Mouse (Mus musculus): ENCODE results near the gene Prkn. TPM values are rescaled to one million over a fixed set of nuclear protein-coding genes. Genes with fewer than 3 reads are reported as not detected.

The Prkn gene
- total and polyA plus RNA-seq, 3 experiments = 4.5 to 10.6 (median 10.3) TPM

GRCm38 (mm10) chr17:11972550-11972949 is 1132.4 kb downstream of the Prkn start:
- 4% methylated on average over 9 of the region's 9 CpGs for WGBS
- Histone ChIP-seq H3K79me2 (replicated peaks; ENCODE audit: control insufficient read depth, insufficient read depth, low read length) (no peaks in the 10 kb centered on the region), H3K9ac (ENCODE audit: low read depth, low read length) (no peak overlapping the region), H3K27me3 (ENCODE audit: control insufficient read depth, insufficient read depth, low read length) (no peaks in the 10 kb centered on the region), H3K27ac (no peak overlapping the region), H3K36me3 (ENCODE audit: control insufficient read depth, insufficient read depth, low read length) (no peaks in the 10 kb centered on the region), H3K4me1 (ENCODE audit: control insufficient read depth, insufficient read depth, low read length) (no peaks in the 10 kb centered on the region), H3K4me3 (no peak overlapping the region)
- TF ChIP-seq CTCF (IDR thresholded peaks at IDR 0.05) (peak; percentile 61), EP300 (IDR thresholded peaks at IDR 0.05; ENCODE audit: insufficient read depth, low read depth, low read length) (no peak)
- no peak for DNase-seq
- intact Hi-C loops (cut with DNase I) = loop anchor here (10.0 kb wide), 1 partner anchor 1648 kb away; no protein-coding TSS in a partner anchor

- no peaks in the 10 kb centered on the region for H3K36me3 ChIP-seq (ENCODE audit: control insufficient read depth, insufficient read depth, low read length)
- no peaks in the 10 kb centered on the region for H3K4me1 ChIP-seq (ENCODE audit: control insufficient read depth, insufficient read depth, low read length)
- no peaks in the 10 kb centered on the region for H3K27me3 ChIP-seq (ENCODE audit: control insufficient read depth, insufficient read depth, low read length)
- intact Hi-C loops (cut with DNase I) = loop anchor here (10.0 kb wide), 1 partner anchor 1648 kb away; no protein-coding TSS in a partner anchor
- H3K9ac ChIP-seq (ENCODE audit: low read depth, low read length) = no peak overlapping the region
- H3K4me3 ChIP-seq = no peak overlapping the region
- DNase-seq = no peak
- H3K79me2 ChIP-seq (replicated peaks; ENCODE audit: control insufficient read depth, insufficient read depth, low read length) = no peaks in the 10 kb centered on the region
- 58% methylated on average over 13 of the region's 13 CpGs for WGBS
- TF ChIP-seq CTCF (IDR thresholded peaks at IDR 0.05) (no peak), POLR2A (IDR thresholded peaks at IDR 0.05; ENCODE audit: insufficient read depth, low read depth, low read length) (no peak), EP300 (IDR thresholded peaks at IDR 0.05; ENCODE audit: insufficient read depth, low read depth, low read length) (no peak)
- no peak overlapping the region for H3K27ac ChIP-seq
Measured at GRCm38 (mm10) chr17:11972969-11973787, 1133.0 kb downstream of the Prkn start.

GRCm38 (mm10) chr17:11975062-11975607 is 1135.0 kb downstream of the Prkn start:
- intact Hi-C loops (cut with DNase I) = loop anchor here (10.0 kb wide), 1 partner anchor 1650 kb away; no protein-coding TSS in a partner anchor
- H3K4me1 ChIP-seq (ENCODE audit: control insufficient read depth, insufficient read depth, low read length) = no peaks in the 10 kb centered on the region
- TF ChIP-seq CTCF (IDR thresholded peaks at IDR 0.05) (peak; percentile 70), EP300 (IDR thresholded peaks at IDR 0.05; ENCODE audit: insufficient read depth, low read depth, low read length) (peak; percentile 87), POLR2A (IDR thresholded peaks at IDR 0.05; ENCODE audit: insufficient read depth, low read depth, low read length) (no peak)
- H3K27ac ChIP-seq = no peak overlapping the region
- DNase-seq = peak; percentile 76 to 80
- no peak overlapping the region for H3K4me3 ChIP-seq
- no peaks in the 10 kb centered on the region for H3K79me2 ChIP-seq (replicated peaks; ENCODE audit: control insufficient read depth, insufficient read depth, low read length)
- WGBS = 32% methylated on average over 7 of the region's 7 CpGs
- H3K27me3 ChIP-seq (ENCODE audit: control insufficient read depth, insufficient read depth, low read length) = no peaks in the 10 kb centered on the region
- no peak overlapping the region for H3K9ac ChIP-seq (ENCODE audit: low read depth, low read length)
- H3K36me3 ChIP-seq (ENCODE audit: control insufficient read depth, insufficient read depth, low read length) = no peaks in the 10 kb centered on the region

GRCm38 (mm10) chr17:11978260-11978821 is 1138.2 kb downstream of the Prkn start:
- Histone ChIP-seq H3K4me1 (ENCODE audit: control insufficient read depth, insufficient read depth, low read length) (no peaks in the 10 kb centered on the region), H3K27ac (no peak overlapping the region), H3K36me3 (ENCODE audit: control insufficient read depth, insufficient read depth, low read length) (no peaks in the 10 kb centered on the region), H3K4me3 (no peak overlapping the region), H3K27me3 (ENCODE audit: control insufficient read depth, insufficient read depth, low read length) (no peaks in the 10 kb centered on the region), H3K9ac (ENCODE audit: low read depth, low read length) (no peak overlapping the region), H3K79me2 (replicated peaks; ENCODE audit: control insufficient read depth, insufficient read depth, low read length) (no peaks in the 10 kb centered on the region)
- DNase-seq = no peak
- intact Hi-C loops (cut with DNase I) = loop anchor here (10.0 kb wide), 1 partner anchor 1654 kb away; no protein-coding TSS in a partner anchor
- 57% methylated on average over 17 of the region's 17 CpGs for WGBS
- TF ChIP-seq CTCF (IDR thresholded peaks at IDR 0.05) = no peak
- no peak for TF ChIP-seq POLR2A (IDR thresholded peaks at IDR 0.05; ENCODE audit: insufficient read depth, low read depth, low read length)
- no peak for TF ChIP-seq EP300 (IDR thresholded peaks at IDR 0.05; ENCODE audit: insufficient read depth, low read depth, low read length)

- Histone ChIP-seq H3K79me2 (replicated peaks; ENCODE audit: control insufficient read depth, insufficient read depth, low read length) (no peaks in the 10 kb centered on the region), H3K9ac (ENCODE audit: low read depth, low read length) (no peak overlapping the region), H3K27me3 (ENCODE audit: control insufficient read depth, insufficient read depth, low read length) (no peaks in the 10 kb centered on the region), H3K36me3 (ENCODE audit: control insufficient read depth, insufficient read depth, low read length) (no peaks in the 10 kb centered on the region), H3K4me1 (ENCODE audit: control insufficient read depth, insufficient read depth, low read length) (no peaks in the 10 kb centered on the region), H3K4me3 (no peak overlapping the region), H3K27ac (no peak overlapping the region)
- no peak for DNase-seq
- WGBS = 67% methylated on average over 9 of the region's 9 CpGs
- intact Hi-C loops (cut with DNase I) = no loop called here
- TF ChIP-seq CTCF (IDR thresholded peaks at IDR 0.05) (no peak), POLR2A (IDR thresholded peaks at IDR 0.05; ENCODE audit: insufficient read depth, low read depth, low read length) (no peak), EP300 (IDR thresholded peaks at IDR 0.05; ENCODE audit: insufficient read depth, low read depth, low read length) (no peak)
Measured at GRCm38 (mm10) chr17:11981666-11982065, 1141.5 kb downstream of the Prkn start.
